Mouse (Mus musculus) lung, postnatal 0 days (tissue): Measurements from ENCODE around the gene Fbxl17. TPM values are rescaled to one million over a fixed set of nuclear protein-coding genes. Genes with fewer than 3 reads are reported as not detected.
A peak's percentile ranks its signal among the peaks of the same experiment; 100 is the strongest.

Source experiments
- ATAC-seq: fragments of 200-750 bp; cut with Nextera tagmentation; 2 replicates; pipeline ENCODE4 v1.8.0; 2017; ENCODE audit warnings: moderate library complexity
- DNase-seq: peaks from one replicate; pipeline ENCODE4 v3.0.0-alpha.2; 2016; ENCODE audit warnings: low spot score
- H3K27ac ChIP-seq: fragments of 300-500 bp; sonication (generic); 2 replicates; pipeline ENCODE4 v1.5.1; 2014; ENCODE audit warnings: antibody characterized with exemption, mild to moderate bottlenecking, low read length, mixed read lengths
- H3K27me3 ChIP-seq: fragments of 300-500 bp; sonication (generic); replicated peaks from 2 replicates; pipeline ENCODE4 v1.6.1; 2014; ENCODE audit warnings: low read length, mixed read lengths; ENCODE audit not compliant: insufficient read depth
- H3K36me3 ChIP-seq: fragments of 300-500 bp; sonication (generic); 2 replicates; pipeline ENCODE4 v1.6.1; 2014; ENCODE audit warnings: low read length, mixed read lengths; ENCODE audit not compliant: insufficient read depth
- H3K4me1 ChIP-seq: fragments of 300-500 bp; sonication (generic); 2 replicates; pipeline ENCODE4 v1.6.1; 2014; ENCODE audit warnings: antibody characterized with exemption, low read depth, low read length, mixed read lengths; ENCODE audit not compliant: insufficient read depth
- H3K4me2 ChIP-seq: fragments of 300-500 bp; sonication (generic); replicated peaks from 2 replicates; pipeline ENCODE4 v1.6.1; 2014; ENCODE audit warnings: low read depth, mild to moderate bottlenecking, low read length, moderate library complexity, mixed read lengths
- H3K4me3 ChIP-seq: fragments of 300-500 bp; sonication (generic); 2 replicates; pipeline ENCODE4 v1.5.1; 2014; ENCODE audit warnings: low read depth, low read length
- H3K9ac ChIP-seq: fragments of 300-500 bp; sonication (generic); replicated peaks from 2 replicates; pipeline ENCODE4 v1.6.1; 2014; ENCODE audit warnings: low read depth, mild to moderate bottlenecking
- H3K9me3 ChIP-seq: fragments of 300-500 bp; sonication (generic); 2 replicates; pipeline ENCODE4 v1.6.1; 2016; ENCODE audit warnings: low read length, mixed read lengths
- CTCF ChIP-seq: IDR thresholded peaks from 2 replicates; pipeline ENCODE4 v1.5.1; 2016; ENCODE audit warnings: antibody characterized with exemption, mild to moderate bottlenecking
- EP300 ChIP-seq: IDR thresholded peaks from 2 replicates; pipeline ENCODE4 v1.6.1; 2016; ENCODE audit warnings: antibody characterized with exemption, mild to moderate bottlenecking, control low read depth
- WGBS: fragments of 180-500 bp; shearing (Covaris S2); extraction: QIAGEN DNeasy Blood & Tissue Kit; methylation state at CpG from one replicate; pipeline ENCODE4 v1.1.7; 2014; 5-methylcytosine and 5-hydroxymethylcytosine counted together
- polyA plus RNA-seq: library from polyadenylated mRNA; unstranded; fragments of >200 nt; fragmentation: Nextera tagmentation; extraction: Ambion mirVana; gene quantifications from 2 replicates; pipeline ENCODE4 v1.2.1, GENCODE M21; 2015

Fbxl17 gene
- polyA plus RNA-seq: 6.9 and 7.6 TPM in 2 replicates

DNA sequence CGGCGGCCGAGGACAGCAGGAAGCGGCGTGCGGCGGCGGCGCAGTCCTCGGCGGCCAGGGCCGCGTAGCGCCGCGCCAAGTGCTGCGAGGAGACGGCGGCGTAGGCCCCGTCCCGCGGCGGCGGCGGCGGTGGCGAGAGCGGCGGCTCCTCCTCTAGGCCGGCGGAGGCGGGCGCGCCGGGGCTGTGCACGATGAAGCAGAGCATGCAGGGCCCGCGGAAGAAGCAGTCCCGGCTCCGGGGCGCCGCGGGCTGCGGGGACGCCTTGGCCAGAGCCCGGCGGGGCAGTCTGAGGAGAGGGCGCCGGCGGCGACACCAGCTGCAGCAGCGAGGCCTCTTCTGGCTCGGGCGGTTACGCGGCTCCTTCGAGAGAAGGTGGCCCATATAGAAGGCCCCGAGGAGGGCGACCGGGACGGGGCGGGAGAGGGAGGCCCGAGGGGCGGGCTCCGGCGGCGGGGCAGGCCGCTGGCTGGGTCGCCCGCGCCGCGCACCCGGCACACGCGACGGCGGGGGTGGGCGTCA is at the start of gene Fbxl17:
Gene Fbxl17, minus strand, starts transcription at position 382 of the 520 bp plus-strand sequence.
- H3K9me3 ChIP-seq: no peaks in the 10 kb centered on the region
- H3K4me3 ChIP-seq: peak within 1 kb of the TSS; percentile 93
- H3K4me1 ChIP-seq: peaks cover 15% of the 10 kb centered on the region
- no peak for TF ChIP-seq EP300
- H3K4me2 ChIP-seq: peak within 1 kb of the TSS; percentile 81
- no peaks in the 10 kb centered on the region for H3K36me3 ChIP-seq
- peak within 1 kb of the TSS; percentile 93 for H3K9ac ChIP-seq
- peak; percentile 76 for DNase-seq
- ATAC-seq: peak; percentile 70
- peak within 1 kb of the TSS; percentile 99 for H3K27ac ChIP-seq
- WGBS: 2% methylated on average over 22 of the region's 80 CpGs
- no peaks in the 10 kb centered on the region for H3K27me3 ChIP-seq

DNA sequence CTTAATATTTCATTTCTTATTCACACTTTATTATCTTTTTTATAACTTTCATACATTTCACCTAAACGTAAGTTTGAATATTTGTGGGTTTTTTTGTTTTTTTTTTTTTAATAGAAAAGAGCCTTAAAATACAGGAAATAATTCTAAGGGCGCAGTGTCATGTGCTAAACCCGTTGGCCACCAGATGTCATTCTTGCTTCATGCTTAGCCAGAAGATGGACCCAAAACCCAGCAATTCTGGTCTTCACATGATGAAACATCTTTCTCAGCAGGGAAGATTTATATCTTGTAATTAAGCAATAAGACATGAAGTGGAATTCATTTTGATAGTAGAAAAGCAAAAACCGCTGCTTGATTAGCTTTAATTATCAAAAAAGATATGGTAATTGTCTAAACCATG is 47.6 kb upstream of the Fbxl17 start:
- WGBS: 78% methylated on average over 4 of the region's 4 CpGs
- DNase-seq: peak; percentile 15

DNA sequence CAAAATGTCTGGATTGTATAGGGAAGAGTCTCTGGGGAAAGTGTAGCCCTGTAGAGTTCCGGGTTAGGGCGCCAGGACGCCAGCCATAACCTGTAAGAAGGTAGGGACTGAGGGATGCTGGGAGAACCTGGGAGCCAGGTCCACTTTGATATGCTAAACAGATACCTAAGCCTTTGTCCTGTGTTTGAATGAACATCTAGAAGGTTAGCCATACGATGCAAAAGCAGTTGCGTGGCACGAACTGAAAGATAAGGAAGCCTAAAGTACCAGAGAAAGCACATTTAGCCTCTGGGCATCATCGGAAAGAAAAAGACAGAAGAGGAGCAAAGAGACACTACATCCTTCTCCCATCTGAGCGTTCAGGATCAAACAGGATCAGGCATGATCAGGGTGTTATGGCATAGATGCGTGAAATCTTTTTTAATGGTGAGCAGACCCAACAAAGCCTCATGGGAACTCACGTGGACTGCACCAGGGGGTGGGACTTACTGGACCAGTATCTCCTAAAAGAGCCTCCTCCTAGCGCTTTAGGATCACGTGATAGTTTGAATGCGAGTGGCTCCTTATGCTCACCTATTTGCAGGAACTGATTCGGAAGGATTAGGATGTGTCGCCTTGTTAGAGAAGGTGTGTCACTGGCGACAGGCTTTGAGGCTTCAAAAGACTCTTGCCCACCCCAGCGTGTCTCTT is 34.9 kb upstream of the Fbxl17 start:
- TF ChIP-seq CTCF: no peak
- no peak for TF ChIP-seq EP300
- H3K4me1 ChIP-seq: peaks cover 6% of the 10 kb centered on the region; the same call in 1 of the 2 replicates
- H3K9ac ChIP-seq: no peak overlapping the region
- no peaks in the 10 kb centered on the region for H3K9me3 ChIP-seq
- DNase-seq: no peak
- H3K27me3 ChIP-seq: no peaks in the 10 kb centered on the region
- H3K27ac ChIP-seq: no peak overlapping the region
- no peak overlapping the region for H3K4me2 ChIP-seq
- no peak for ATAC-seq
- H3K4me3 ChIP-seq: no peak overlapping the region
- 91% methylated on average over 17 of the region's 17 CpGs for WGBS
- H3K36me3 ChIP-seq: no peaks in the 10 kb centered on the region

More for the DNA sequence above, 47.6 kb upstream of the Fbxl17 start:
- Histone ChIP-seq H3K9me3 (no peaks in the 10 kb centered on the region), H3K4me2 (no peak overlapping the region), H3K27ac (no peak overlapping the region), H3K4me3 (no peak overlapping the region), H3K27me3 (no peaks in the 10 kb centered on the region), H3K4me1 (no peaks in the 10 kb centered on the region), H3K36me3 (no peaks in the 10 kb centered on the region), H3K9ac (no peak overlapping the region)
- TF ChIP-seq EP300 (no peak), CTCF (peak; percentile 52)
- no peak for ATAC-seq

DNA sequence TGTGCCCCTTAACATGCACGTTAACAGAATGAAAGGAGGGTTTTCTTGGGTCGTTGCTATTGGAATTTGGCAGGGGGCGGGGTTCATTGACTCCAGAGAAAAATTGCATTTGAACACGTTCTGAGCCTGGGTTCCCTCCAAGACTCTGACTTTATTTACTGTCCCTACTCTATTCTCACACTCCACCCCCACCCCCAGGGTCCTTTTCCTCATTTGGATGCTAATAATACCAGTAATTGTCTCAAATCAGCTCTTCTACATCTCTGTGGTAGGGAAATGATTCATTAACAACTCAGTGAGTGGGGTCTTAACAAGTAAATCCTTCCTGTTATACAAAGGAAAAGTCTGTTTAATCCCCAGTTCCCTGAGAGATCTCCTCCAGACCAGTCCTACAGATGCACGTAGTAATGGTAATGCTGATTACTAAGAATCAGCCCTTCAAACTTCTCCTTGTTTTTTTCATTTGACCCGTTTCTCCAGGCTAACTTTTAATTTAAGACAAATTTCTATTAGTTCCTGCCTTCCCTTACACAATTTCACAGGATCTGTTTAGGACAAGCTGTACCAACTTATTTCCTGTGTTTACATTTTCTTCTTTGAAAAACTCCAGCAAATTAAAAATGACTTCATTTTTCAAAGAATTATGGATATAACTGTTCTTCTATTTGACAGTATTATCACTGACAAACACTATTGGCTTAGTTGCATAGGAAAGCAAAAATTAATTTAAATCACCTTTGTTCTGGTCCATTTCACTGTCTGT is 33.4 kb upstream of the Fbxl17 start:
- peak; percentile 69 for ATAC-seq
- Histone ChIP-seq H3K27ac (peak overlapping the region; percentile 60), H3K9ac (no peak overlapping the region)

DNA sequence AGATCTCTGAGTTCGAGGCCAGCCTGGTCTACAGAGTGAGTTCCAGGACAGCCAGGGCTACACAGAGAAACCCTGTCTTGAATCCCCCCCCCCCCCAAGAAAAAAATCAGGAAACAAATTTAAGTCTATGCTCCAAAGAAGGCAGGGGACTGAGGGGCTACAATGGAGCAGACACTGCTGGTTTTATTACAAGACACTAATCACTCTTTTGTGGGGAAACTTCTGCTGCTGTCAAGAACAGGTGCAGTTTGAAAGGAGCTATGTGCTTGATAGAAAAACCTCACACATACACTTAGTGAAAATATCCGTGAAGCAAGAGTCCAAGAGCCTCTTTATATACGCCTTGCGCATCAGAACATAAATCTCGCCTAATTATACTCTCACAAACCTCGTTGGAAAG is 29.7 kb upstream of the Fbxl17 start:
- Histone ChIP-seq H3K27me3 (no peaks in the 10 kb centered on the region), H3K9ac (no peak overlapping the region), H3K4me2 (no peak overlapping the region), H3K9me3 (no peaks in the 10 kb centered on the region), H3K36me3 (no peaks in the 10 kb centered on the region), H3K4me3 (no peak overlapping the region), H3K4me1 (peaks cover 6% of the 10 kb centered on the region; the same call in 1 of the 2 replicates), H3K27ac (no peak overlapping the region)
- no peak for DNase-seq
- ATAC-seq: no peak
- TF ChIP-seq EP300 (no peak), CTCF (no peak)
- 80% methylated on average over 6 of the region's 6 CpGs for WGBS

More for the DNA sequence above, 33.4 kb upstream of the Fbxl17 start:
- H3K36me3 ChIP-seq: no peaks in the 10 kb centered on the region
- no peaks in the 10 kb centered on the region for H3K9me3 ChIP-seq
- no peak for TF ChIP-seq CTCF
- TF ChIP-seq EP300: peak; percentile 91
- H3K4me2 ChIP-seq: no peak overlapping the region
- H3K27me3 ChIP-seq: no peaks in the 10 kb centered on the region
- 22% methylated on average over 6 of the region's 6 CpGs for WGBS
- DNase-seq: peak; percentile 80
- peaks cover 6% of the 10 kb centered on the region; the same call in 1 of the 2 replicates for H3K4me1 ChIP-seq
- no peak overlapping the region for H3K4me3 ChIP-seq

DNA sequence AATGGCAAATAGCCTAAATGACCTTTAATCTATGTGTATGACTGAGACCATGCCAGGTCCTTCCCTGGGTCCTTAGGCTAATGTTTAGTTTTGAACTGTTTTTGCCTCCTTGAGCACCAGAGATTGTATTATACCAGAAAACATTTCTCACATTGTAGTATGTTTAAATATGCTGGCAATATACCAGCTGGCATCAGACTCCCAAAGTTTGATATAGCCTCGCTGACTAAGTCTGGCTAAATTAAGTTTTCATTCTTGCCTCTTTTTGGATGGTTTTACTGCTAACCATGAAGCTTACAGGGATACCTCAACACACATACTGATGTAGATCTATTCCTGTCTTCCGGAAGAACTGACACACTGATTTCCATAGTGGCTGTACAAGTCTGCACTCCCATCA is 20.9 kb upstream of the Fbxl17 start:
- ATAC-seq (no peak), DNase-seq (peak; percentile 38)
- Histone ChIP-seq H3K9ac (no peak overlapping the region), H3K4me1 (no peaks in the 10 kb centered on the region), H3K4me2 (no peak overlapping the region), H3K36me3 (no peaks in the 10 kb centered on the region), H3K4me3 (no peak overlapping the region), H3K27ac (no peak overlapping the region), H3K27me3 (no peaks in the 10 kb centered on the region), H3K9me3 (no peaks in the 10 kb centered on the region)
- TF ChIP-seq EP300: no peak
- no peak for TF ChIP-seq CTCF
- whole genome bisulfite sequencing: 66% methylated on average over 2 of the region's 2 CpGs
